Mouse (Mus musculus) gastrocnemius, adult 2 months (tissue): ENCODE data around the gene Rnase4. TPM values are rescaled to one million over a fixed set of nuclear protein-coding genes. Genes with fewer than 3 reads are reported as not detected.
A peak's percentile ranks its signal among the peaks of the same experiment; 100 is the strongest.

Source experiments
- DNase-seq: peaks from one replicate; pipeline ENCODE4 v3.0.0; 2022
- H3K27ac ChIP-seq: fragments of 200-600 bp; 2 replicates; pipeline ENCODE4 v1.8.1; 2022; ENCODE audit warnings: mild to moderate bottlenecking
- H3K4me3 ChIP-seq: fragments of 200-600 bp; 2 replicates; pipeline ENCODE4 v1.8.1; 2022; ENCODE audit warnings: mild to moderate bottlenecking, moderate library complexity
- CTCF ChIP-seq: fragments of 200-600 bp; IDR thresholded peaks from 2 replicates; pipeline ENCODE4 v1.8.1; 2022; ENCODE audit warnings: antibody characterized with exemption, mild to moderate bottlenecking, moderate library complexity
- intact Hi-C: fragments of 180-260 bp; cut with DNase I; formaldehyde crosslinking; loops from one replicate; pipeline ENCODE4 v1.15.1; 2025
- long read RNA-seq, 2 experiments: library from polyadenylated mRNA; stranded (forward); transcript quantifications; one replicate each; pipeline ENCODE4 v2.0.0; 2021
- total RNA-seq, 2 experiments: library from RNA; stranded (reverse); gene quantifications; 2 replicates each; pipeline ENCODE4 v1.2.3; 2021

Rnase4 gene
- total RNA-seq: 10 to 100 TPM; 34.6 to 40.1 TPM
- long read RNA-seq, experiment 1, transcript Rnase4-201 (2 exons, 1,518 nt): major isoform, 10 of 11 reads
- long read RNA-seq, experiment 1, partial matches to known transcripts: 1 of 11 reads
- long read RNA-seq, experiment 1, other reads (novel, unspliced or antisense): 0 of 11 reads
- long read RNA-seq, experiment 2, partial matches to known transcripts: 5 of 9 reads
- long read RNA-seq, experiment 2, other reads (novel, unspliced or antisense): 0 of 9 reads

GRCm38 (mm10) chr14:51090921-51091900 lies at the start of gene Rnase4, which contains the start of gene Ang:
TSS of gene Rnase4 (plus strand) at chr14:51091077.
TSS of gene Ang (plus strand) at chr14:51091150.
- Histone ChIP-seq H3K27ac (peak within 1 kb of the TSS; percentile 86), H3K4me3 (peak within 1 kb of the TSS; percentile 87)
- peak; percentile 85 for DNase-seq
- intact Hi-C loops: no loop called here
- no peak for TF ChIP-seq CTCF

GRCm38 (mm10) chr14:51041769-51042168 lies 49.1 kb upstream of the Rnase4 start, which contains the start of gene Rnase9:
TSS of gene Rnase9 (minus strand) at chr14:51041869.
- intact Hi-C loops: no loop called here
- no peak for DNase-seq
- no peak for TF ChIP-seq CTCF
- Histone ChIP-seq H3K27ac (no peak within 1 kb of the TSS), H3K4me3 (no peak within 1 kb of the TSS)

- intact Hi-C loops: no loop called here
- TF ChIP-seq CTCF: no peak
- no peak overlapping the region for H3K4me3 ChIP-seq
- H3K27ac ChIP-seq: no peak overlapping the region
- DNase-seq: no peak
These were observed 43.0 kb upstream of the Rnase4 start for GRCm38 (mm10) chr14:51047846-51048245.

GRCm38 (mm10) chr14:51050063-51050462 lies 40.8 kb upstream of the Rnase4 start, which contains the start of gene Rnase11:
TSS of gene Rnase11 (minus strand) at chr14:51050163.
- Histone ChIP-seq H3K27ac (no peak within 1 kb of the TSS), H3K4me3 (no peak within 1 kb of the TSS)
- no peak for TF ChIP-seq CTCF
- no peak for DNase-seq
- intact Hi-C loops: no loop called here

GRCm38 (mm10) chr14:51051941-51052340 lies 38.9 kb upstream of the Rnase4 start:
- TF ChIP-seq CTCF: no peak
- Histone ChIP-seq H3K4me3 (no peak overlapping the region), H3K27ac (no peak overlapping the region)
- no peak for DNase-seq
- intact Hi-C loops: no loop called here

- TF ChIP-seq CTCF: no peak
- Histone ChIP-seq H3K27ac (no peak overlapping the region), H3K4me3 (no peak overlapping the region)
- intact Hi-C loops: no loop called here
- DNase-seq: no peak
These were observed 37.7 kb upstream of the Rnase4 start for GRCm38 (mm10) chr14:51053176-51053575.

GRCm38 (mm10) chr14:51054243-51055237 lies 36.3 kb upstream of the Rnase4 start:
- H3K27ac ChIP-seq: no peak overlapping the region
- intact Hi-C loops: no loop called here
- TF ChIP-seq CTCF: no peak
- no peak for DNase-seq
- no peak overlapping the region for H3K4me3 ChIP-seq

GRCm38 (mm10) chr14:51057401-51057831 lies 33.5 kb upstream of the Rnase4 start, which contains the start of gene Rnase12:
TSS of gene Rnase12 (minus strand) at chr14:51057661.
- no peak for DNase-seq
- intact Hi-C loops: no loop called here
- no peak for TF ChIP-seq CTCF
- Histone ChIP-seq H3K27ac (no peak within 1 kb of the TSS), H3K4me3 (no peak within 1 kb of the TSS)

GRCm38 (mm10) chr14:51060761-51061160 lies 30.1 kb upstream of the Rnase4 start:
- Histone ChIP-seq H3K27ac (no peak overlapping the region), H3K4me3 (no peak overlapping the region)
- TF ChIP-seq CTCF: no peak
- intact Hi-C loops: loop anchor here (10.0 kb wide), 1 partner anchor 166 kb away; the partner anchor contains the start of gene Klhl33
- DNase-seq: no peak

GRCm38 (mm10) chr14:51068956-51069355 lies 21.9 kb upstream of the Rnase4 start:
- no peak overlapping the region for H3K4me3 ChIP-seq
- H3K27ac ChIP-seq: no peak overlapping the region
- intact Hi-C loops: loop anchor here (10.0 kb wide), 1 partner anchor 174 kb away; the partner anchor contains the start of gene Klhl33
- no peak for TF ChIP-seq CTCF
- DNase-seq: no peak

GRCm38 (mm10) chr14:51069617-51070016 lies 21.3 kb upstream of the Rnase4 start:
- intact Hi-C loops: loop anchor here (10.0 kb wide), 1 partner anchor 175 kb away; the partner anchor contains the start of gene Klhl33
- Histone ChIP-seq H3K4me3 (no peak overlapping the region), H3K27ac (no peak overlapping the region)
- peak; percentile 32 for DNase-seq
- TF ChIP-seq CTCF: peak; percentile 41

GRCm38 (mm10) chr14:51074335-51074734 lies 16.5 kb upstream of the Rnase4 start, which contains the start of gene Olfr750:
TSS of gene Olfr750 (minus strand) at chr14:51074435.
- Histone ChIP-seq H3K27ac (no peak within 1 kb of the TSS), H3K4me3 (no peak within 1 kb of the TSS)
- no peak for DNase-seq
- intact Hi-C loops: no loop called here
- TF ChIP-seq CTCF: no peak
